Mouse (Mus musculus) heart, postnatal 0 days (tissue): ENCODE results near the gene Ihh. TPM values are rescaled to one million over a fixed set of nuclear protein-coding genes. Genes with fewer than 3 reads are reported as not detected.

Experiments
- ATAC-seq: fragments of 200-750 bp; cut with Nextera tagmentation; 2 replicates; pipeline ENCODE4 v1.8.0; 2017; ENCODE audit warnings: low read depth, moderate number of reproducible peaks, moderate library complexity; ENCODE audit not compliant: insufficient read depth
- DNase-seq: peaks from one replicate; pipeline ENCODE4 v3.0.0-alpha.2; 2016; ENCODE audit warnings: low spot score
- H3K27ac ChIP-seq: fragments of 300-500 bp; sonication (generic); 2 replicates; pipeline ENCODE4 v1.5.1; 2014; ENCODE audit warnings: low read depth, mild to moderate bottlenecking
- H3K27me3 ChIP-seq: fragments of 300-500 bp; sonication (generic); 2 replicates; pipeline ENCODE4 v1.6.1; 2014; ENCODE audit warnings: low read length, mixed read lengths; ENCODE audit not compliant: control insufficient read depth, insufficient read depth
- H3K36me3 ChIP-seq: fragments of 300-500 bp; sonication (generic); replicated peaks from 2 replicates; pipeline ENCODE4 v1.6.1; 2014; ENCODE audit warnings: low read length, mixed read lengths; ENCODE audit not compliant: control insufficient read depth, insufficient read depth
- H3K4me1 ChIP-seq: fragments of 300-500 bp; sonication (generic); 2 replicates; pipeline ENCODE4 v1.6.1; 2014; ENCODE audit warnings: antibody characterized with exemption; ENCODE audit not compliant: control insufficient read depth, insufficient read depth
- H3K4me2 ChIP-seq: fragments of 300-500 bp; sonication (generic); 2 replicates; pipeline ENCODE4 v1.6.1; 2014; ENCODE audit warnings: low read depth, mild to moderate bottlenecking, low read length, moderate library complexity
- H3K4me3 ChIP-seq: fragments of 300-500 bp; sonication (generic); 2 replicates; pipeline ENCODE4 v1.5.1; 2014; ENCODE audit warnings: low read depth, low read length
- H3K9ac ChIP-seq: fragments of 300-500 bp; sonication (generic); replicated peaks from 2 replicates; pipeline ENCODE4 v1.6.1; 2014; ENCODE audit warnings: low read depth, low read length, mixed read lengths
- H3K9me3 ChIP-seq: fragments of 300-500 bp; sonication (generic); replicated peaks from 2 replicates; pipeline ENCODE4 v1.6.1; 2016; ENCODE audit warnings: low read length; ENCODE audit not compliant: control insufficient read depth
- CTCF ChIP-seq: IDR thresholded peaks from 2 replicates; pipeline ENCODE4 v1.5.1; 2016; ENCODE audit warnings: antibody characterized with exemption, control low read depth, low read depth
- EP300 ChIP-seq: IDR thresholded peaks from 2 replicates; pipeline ENCODE4 v1.6.1; 2016; ENCODE audit warnings: antibody characterized with exemption, low read depth
- WGBS: fragments of 180-500 bp; shearing (Covaris S2); extraction: QIAGEN DNeasy Blood & Tissue Kit; methylation state at CpG from one replicate; pipeline ENCODE4 v1.1.7; 2014; 5-methylcytosine and 5-hydroxymethylcytosine counted together
- polyA plus RNA-seq: library from polyadenylated mRNA; unstranded; fragments of >200 nt; fragmentation: Nextera tagmentation; extraction: Ambion mirVana; gene quantifications from 2 replicates; pipeline ENCODE4 v1.2.1, GENCODE M21; 2015
- total RNA-seq: library from RNA; depleted of rRNA; stranded (reverse); fragments of >200 nt; gene quantifications from 2 replicates; pipeline ENCODE4 v1.2.3, GENCODE M21; 2014; ENCODE audit warnings: low replicate concordance

Ihh gene
- total and polyA plus RNA-seq, 2 experiments from 2014 or later: 0.05 TPM; not detected in 1

DNA sequence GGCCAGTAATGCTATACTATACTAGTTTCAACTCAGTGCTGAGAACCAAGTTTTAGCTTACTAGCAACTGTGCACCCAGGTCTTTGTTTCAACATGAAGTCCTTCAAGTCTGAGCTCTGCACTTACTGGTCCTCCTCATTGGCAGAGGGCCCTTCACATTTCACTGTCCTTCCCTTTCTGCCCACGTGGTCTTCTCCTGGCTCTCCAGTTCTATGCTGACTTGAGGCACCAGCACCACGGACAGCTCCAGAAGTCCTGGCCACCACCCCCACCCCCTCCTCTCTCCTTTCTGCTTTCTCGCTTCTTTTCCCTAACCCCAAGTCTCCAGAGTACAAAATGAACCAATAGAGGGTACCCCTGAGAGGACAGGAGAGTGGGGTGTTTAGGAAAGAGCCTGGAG is 11.7 kb downstream of the Ihh start:
- Histone ChIP-seq H3K27ac (no peak overlapping the region), H3K27me3 (peaks cover 57% of the 10 kb centered on the region), H3K36me3 (no peaks in the 10 kb centered on the region), H3K4me3 (no peak overlapping the region), H3K9ac (no peak overlapping the region), H3K4me2 (no peak overlapping the region), H3K9me3 (no peaks in the 10 kb centered on the region), H3K4me1 (no peaks in the 10 kb centered on the region)
- WGBS: 6% methylated on average over 3 of the region's 3 CpGs
- ATAC-seq: no peak
- no peak for DNase-seq
- TF ChIP-seq CTCF (no peak), EP300 (no peak)

DNA sequence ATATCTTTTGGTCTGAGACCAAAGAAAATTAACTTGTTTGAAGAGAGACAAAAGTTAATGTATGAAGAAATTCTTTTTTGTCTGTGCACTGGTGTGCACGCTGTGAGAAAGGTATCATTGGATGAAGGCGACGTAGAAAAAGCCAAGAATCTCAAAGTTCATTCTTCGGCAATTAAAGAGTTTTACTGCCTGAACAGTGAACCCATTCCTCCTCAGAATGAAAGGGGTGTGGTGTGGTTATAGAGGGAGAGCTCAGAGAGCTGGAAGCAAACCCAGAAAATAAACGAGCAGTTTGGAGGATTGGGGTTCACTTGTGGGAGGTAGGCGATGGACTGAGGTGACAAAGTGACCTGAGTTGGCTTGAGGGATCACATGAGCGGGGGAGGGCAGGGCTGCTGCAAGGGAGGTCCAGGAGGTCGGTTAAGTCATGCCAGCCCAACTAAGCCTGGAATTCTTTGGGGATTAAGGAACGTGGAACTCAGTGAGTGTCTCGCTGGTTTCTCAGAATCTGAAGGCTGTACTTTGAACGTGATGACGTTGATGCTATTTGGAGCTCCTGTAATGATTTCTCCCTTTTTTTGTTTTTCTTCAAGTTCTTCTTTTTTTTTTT is 15.1 kb downstream of the Ihh start:
- Histone ChIP-seq H3K4me1 (no peaks in the 10 kb centered on the region), H3K27ac (no peak overlapping the region), H3K9me3 (no peaks in the 10 kb centered on the region), H3K27me3 (peaks cover 44% of the 10 kb centered on the region), H3K9ac (no peak overlapping the region), H3K4me3 (no peak overlapping the region), H3K36me3 (no peaks in the 10 kb centered on the region), H3K4me2 (no peak overlapping the region)
- DNase-seq (no peak), ATAC-seq (no peak)
- 41% methylated on average over 12 of the region's 12 CpGs for WGBS
- TF ChIP-seq EP300 (no peak), CTCF (no peak)

DNA sequence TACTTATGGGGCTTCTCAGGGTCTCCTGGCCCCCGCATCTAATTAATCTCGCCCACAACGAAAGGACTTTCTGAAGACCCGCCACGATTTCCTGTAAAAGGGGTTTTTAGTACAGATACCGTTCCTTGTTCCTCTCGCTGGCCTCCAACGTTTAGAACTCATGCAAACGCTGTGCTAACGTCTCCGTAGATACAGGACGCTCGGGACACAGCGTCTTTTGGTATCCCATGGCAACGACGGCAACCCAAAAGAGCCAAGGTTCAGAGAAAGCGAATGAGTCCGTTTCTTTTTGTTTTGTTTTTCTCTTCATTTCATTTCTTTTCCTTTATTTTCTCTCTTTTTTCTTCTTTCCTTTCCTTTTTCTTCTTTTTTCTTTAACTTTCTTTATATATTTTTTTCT is 16.1 kb downstream of the Ihh start, which contains the start of gene Cfap65:
Gene Cfap65 (minus strand): TSS at position 198 of the 400 bp plus-strand sequence.
- WGBS: 4% methylated on average over 18 of the region's 18 CpGs
- DNase-seq (no peak), ATAC-seq (no peak)
- H3K4me3 ChIP-seq: no peak within 1 kb of the TSS
- H3K36me3 ChIP-seq: no peaks in the 10 kb centered on the region
- TF ChIP-seq CTCF (no peak), EP300 (no peak)
- H3K9ac ChIP-seq: no peak within 1 kb of the TSS
- H3K27ac ChIP-seq: no peak within 1 kb of the TSS
- H3K27me3 ChIP-seq: peaks cover 38% of the 10 kb centered on the region
- H3K4me1 ChIP-seq: no peaks in the 10 kb centered on the region
- no peaks in the 10 kb centered on the region for H3K9me3 ChIP-seq
- no peak within 1 kb of the TSS for H3K4me2 ChIP-seq

DNA sequence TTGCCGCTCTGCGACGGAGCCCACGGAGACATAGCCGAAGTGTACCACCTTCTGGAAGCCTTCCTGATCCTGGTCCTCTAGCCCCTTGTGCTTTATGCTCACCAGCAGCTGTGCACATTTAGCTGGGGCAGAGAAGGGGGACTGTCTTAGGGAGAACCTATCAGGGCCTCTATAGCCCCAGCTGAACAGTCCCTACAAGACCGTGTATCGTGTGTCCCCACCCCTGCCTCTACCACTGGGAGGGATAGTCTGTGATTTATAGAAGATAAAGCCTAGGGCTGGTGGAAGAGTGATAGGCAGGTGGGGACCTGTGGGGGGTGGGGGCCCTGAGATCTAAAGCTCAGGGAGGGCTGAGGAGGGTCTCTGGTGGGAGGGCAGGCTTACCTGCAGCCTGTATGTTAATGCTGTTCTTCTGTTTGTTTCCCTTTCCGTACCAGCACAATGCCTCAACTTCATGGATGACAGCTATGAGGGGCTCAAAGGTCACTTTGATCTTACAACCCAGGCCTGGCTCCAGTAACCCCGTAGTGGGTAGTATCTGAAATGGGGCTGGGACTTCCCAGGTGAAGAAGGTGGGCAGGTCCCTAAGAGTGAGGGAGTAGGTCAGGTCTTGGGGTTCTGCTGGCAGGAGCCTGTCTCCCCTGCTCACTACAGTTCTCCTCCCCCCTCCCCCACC is 23.7 kb downstream of the Ihh start:
- no peaks in the 10 kb centered on the region for H3K9me3 ChIP-seq
- no peak for TF ChIP-seq CTCF
- no peak for TF ChIP-seq EP300
- H3K9ac ChIP-seq: no peak overlapping the region
- DNase-seq: no peak
- no peaks in the 10 kb centered on the region for H3K36me3 ChIP-seq
- whole genome bisulfite sequencing: 75% methylated on average over 9 of the region's 9 CpGs
- peaks cover 30% of the 10 kb centered on the region; the same call in 1 of the 2 replicates for H3K27me3 ChIP-seq
- no peak for ATAC-seq
- H3K4me3 ChIP-seq: no peak overlapping the region
- no peak overlapping the region for H3K27ac ChIP-seq
- H3K4me1 ChIP-seq: no peaks in the 10 kb centered on the region
- no peak overlapping the region for H3K4me2 ChIP-seq

DNA sequence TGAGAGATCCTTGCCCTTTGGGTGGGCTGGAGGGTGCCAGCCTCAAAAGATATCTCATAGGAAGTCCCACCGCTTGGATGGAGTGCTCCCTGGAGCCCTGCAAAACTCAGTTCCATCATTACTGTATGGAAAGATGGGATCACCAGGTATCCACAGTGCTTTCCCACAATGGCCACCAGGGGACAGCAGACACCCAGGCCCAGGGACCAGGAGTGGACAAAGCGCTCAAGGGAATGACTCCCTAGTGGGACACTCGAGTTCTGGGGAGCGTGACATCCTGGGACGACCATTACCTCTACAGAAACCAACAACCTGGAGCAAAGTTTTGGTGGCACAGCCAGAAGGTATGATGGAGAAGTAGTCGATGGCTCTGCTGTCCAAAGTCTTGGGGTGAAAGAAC is 24.8 kb downstream of the Ihh start:
- ATAC-seq (no peak; the same call in 1 of the 2 replicates), DNase-seq (no peak)
- Histone ChIP-seq H3K9me3 (no peaks in the 10 kb centered on the region), H3K9ac (no peak overlapping the region), H3K4me3 (no peak overlapping the region), H3K4me2 (no peak overlapping the region), H3K36me3 (no peaks in the 10 kb centered on the region), H3K27me3 (peaks cover 31% of the 10 kb centered on the region; the same call in 1 of the 2 replicates), H3K4me1 (no peaks in the 10 kb centered on the region), H3K27ac (no peak overlapping the region)
- 33% methylated on average over 6 of the region's 6 CpGs for WGBS
- no peak for TF ChIP-seq EP300
- TF ChIP-seq CTCF: peak; percentile 80

DNA sequence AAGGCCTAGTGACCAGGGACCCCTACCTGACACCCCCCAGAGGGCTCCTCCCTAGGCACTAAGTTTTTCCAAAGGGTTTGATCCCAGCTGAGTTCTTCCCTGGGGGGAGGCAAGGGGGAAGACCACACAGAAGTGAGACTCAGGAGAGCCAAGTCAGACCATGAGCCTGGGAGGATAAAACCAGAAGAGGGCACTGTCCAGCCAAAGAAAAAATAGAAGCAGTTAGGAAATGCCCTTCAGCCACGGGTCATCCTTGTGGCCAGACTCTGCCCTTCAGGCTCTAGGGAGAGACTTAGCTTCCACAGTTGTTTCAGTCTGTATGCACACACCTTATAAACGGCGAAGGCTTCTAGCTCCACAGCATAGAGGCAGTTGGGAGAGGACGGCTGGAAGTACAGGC is 27.0 kb downstream of the Ihh start:
- no peaks in the 10 kb centered on the region for H3K9me3 ChIP-seq
- no peak overlapping the region for H3K4me3 ChIP-seq
- no peak overlapping the region for H3K27ac ChIP-seq
- H3K9ac ChIP-seq: no peak overlapping the region
- H3K27me3 ChIP-seq: peaks cover 31% of the 10 kb centered on the region; the same call in 1 of the 2 replicates
- H3K4me2 ChIP-seq: no peak overlapping the region
- H3K4me1 ChIP-seq: no peaks in the 10 kb centered on the region
- 52% methylated on average over 4 of the region's 4 CpGs for WGBS
- H3K36me3 ChIP-seq: no peaks in the 10 kb centered on the region
- ATAC-seq (no peak), DNase-seq (no peak)
- TF ChIP-seq CTCF (peak; percentile 14; the same call in 1 of the 2 replicates), EP300 (no peak)
